Mouse (Mus musculus): ENCODE results near the gene Vmn1r4. TPM values are rescaled to one million over a fixed set of nuclear protein-coding genes. Genes with fewer than 3 reads are reported as not detected.

Vmn1r4 gene
- polyA plus RNA-seq, 1 experiment from 2014 or later: 0.53 TPM

Other genes starting within 250 kb of the Vmn1r4 start
- gene Lsm5, start 219.3 kb upstream of the Vmn1r4 start, polyA plus RNA-seq (2015; fragmentation: Nextera tagmentation; extraction: Ambion mirVana): 70.5 and 89.9 TPM in 2 replicates
- 25.8 and 26.1 TPM in 2 replicates for gene Avl9, start 209.1 kb upstream of the Vmn1r4 start, polyA plus RNA-seq (2015; fragmentation: Nextera tagmentation; extraction: Ambion mirVana)
- gene Kbtbd2, start 126.2 kb upstream of the Vmn1r4 start, polyA plus RNA-seq (2015; fragmentation: Nextera tagmentation; extraction: Ambion mirVana): 32.0 and 33.4 TPM in 2 replicates
- 41.7 and 42.8 TPM in 2 replicates for gene Fkbp9, start 92.0 kb upstream of the Vmn1r4 start, polyA plus RNA-seq (2015; fragmentation: Nextera tagmentation; extraction: Ambion mirVana)
- gene Nt5c3, start 83 bp upstream of the Vmn1r4 start, polyA plus RNA-seq (2015; fragmentation: Nextera tagmentation; extraction: Ambion mirVana): 149 and 153 TPM in 2 replicates
- not detected in 2 replicates for gene Vmn1r5, start 46.3 kb downstream of the Vmn1r4 start, polyA plus RNA-seq (2015; fragmentation: Nextera tagmentation; extraction: Ambion mirVana)
- not detected in 2 replicates for gene Vmn1r6, start 73.2 kb downstream of the Vmn1r4 start, polyA plus RNA-seq (2015; fragmentation: Nextera tagmentation; extraction: Ambion mirVana)
- not detected in 2 replicates for gene Vmn1r7, start 101.3 kb downstream of the Vmn1r4 start, polyA plus RNA-seq (2015; fragmentation: Nextera tagmentation; extraction: Ambion mirVana)
- gene Vmn1r8, start 108.3 kb downstream of the Vmn1r4 start, polyA plus RNA-seq (2015; fragmentation: Nextera tagmentation; extraction: Ambion mirVana): not detected in 2 replicates
- gene Vmn1r9, start 142.8 kb downstream of the Vmn1r4 start, polyA plus RNA-seq (2015; fragmentation: Nextera tagmentation; extraction: Ambion mirVana): not detected in 2 replicates
- gene Vmn1r10, start 185.4 kb downstream of the Vmn1r4 start, polyA plus RNA-seq (2015; fragmentation: Nextera tagmentation; extraction: Ambion mirVana): not detected in 2 replicates
- gene Vmn1r11, start 209.4 kb downstream of the Vmn1r4 start, polyA plus RNA-seq (2015; fragmentation: Nextera tagmentation; extraction: Ambion mirVana): not detected in 2 replicates
- not detected in 2 replicates for gene Vmn1r12, start 232.9 kb downstream of the Vmn1r4 start, polyA plus RNA-seq (2015; fragmentation: Nextera tagmentation; extraction: Ambion mirVana)